Mouse (Mus musculus): ENCODE results near the gene Rpl19. TPM values are rescaled to one million over a fixed set of nuclear protein-coding genes. Genes with fewer than 3 reads are reported as not detected.

Gene Rpl19
- 863 and 874 TPM in 2 replicates for polyA plus RNA-seq (2015; fragmentation: Nextera tagmentation; extraction: Ambion mirVana)

DNA sequence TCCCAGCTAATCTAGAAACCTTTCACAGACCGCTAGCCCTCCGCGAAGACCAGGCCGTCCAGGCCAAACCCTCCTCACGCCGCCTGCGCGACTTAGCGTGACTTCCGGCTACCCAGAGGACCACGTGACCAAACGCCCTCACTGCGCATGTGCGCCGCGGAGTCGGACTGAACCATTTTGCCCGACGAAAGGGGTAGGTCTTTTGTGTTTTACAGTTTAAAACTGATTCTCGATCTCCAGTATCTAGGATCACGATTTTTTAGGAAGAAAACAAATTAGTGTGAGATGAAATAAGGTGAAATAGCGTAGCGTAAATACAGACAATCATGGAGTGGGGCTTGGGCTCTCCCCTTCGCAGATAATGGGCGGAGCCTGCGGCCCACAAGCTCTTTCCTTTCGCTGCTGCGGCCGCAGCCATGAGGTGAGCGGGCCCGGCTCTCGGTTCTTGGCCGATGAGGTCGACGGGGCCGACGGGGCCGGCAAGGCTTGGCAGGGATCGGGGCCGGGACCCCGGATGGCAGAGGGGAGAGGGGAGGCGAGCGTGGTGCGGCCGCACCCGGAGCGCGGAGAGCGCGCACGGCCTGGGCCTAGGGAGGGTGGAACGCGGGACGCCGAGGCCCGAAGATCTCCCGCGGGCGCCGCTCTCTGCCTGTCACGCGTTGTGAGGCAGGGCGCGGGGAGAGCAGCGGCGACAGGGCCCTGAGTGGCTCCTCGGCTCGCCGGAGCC, at the start of gene Rpl19:
Gene Rpl19, plus strand, starts transcription at position 141 of the 727 bp plus-strand sequence.
- no peak for TF ChIP-seq CTCF (IDR thresholded peaks at IDR 0.05; ENCODE audit: low read depth)
- TF ChIP-seq EP300 (optimal IDR thresholded peaks at IDR 0.05), result peak; percentile 27
- Histone ChIP-seq H3K9me3 (ENCODE audit: control insufficient read depth, low read length) (no peaks in the 10 kb centered on the region), H3K4me3 (ENCODE audit: low read depth, low read length) (peak within 1 kb of the TSS; percentile 95), H3K4me1 (replicated peaks; ENCODE audit: control insufficient read depth, insufficient read depth) (no peaks in the 10 kb centered on the region), H3K4me2 (replicated peaks; ENCODE audit: low read depth) (peak within 1 kb of the TSS; percentile 79), H3K27ac (replicated peaks) (peak within 1 kb of the TSS; percentile 91), H3K9ac (ENCODE audit: low read length) (peak within 1 kb of the TSS; percentile 100), H3K27me3 (ENCODE audit: control insufficient read depth, insufficient read depth, low read length) (no peaks in the 10 kb centered on the region), H3K36me3 (ENCODE audit: control insufficient read depth, insufficient read depth, low read length) (peaks cover 12% of the 10 kb centered on the region)
- DNase-seq (ENCODE audit: low spot score) (peak; percentile 89), ATAC-seq (ENCODE audit: low FRiP score, low TSS enrichment) (peak; percentile 81)
- WGBS, result under 1% methylated on average over 60 of the region's 69 CpGs

- ATAC-seq (ENCODE audit: low FRiP score, low TSS enrichment) (no peak), DNase-seq (ENCODE audit: low spot score) (no peak)
- TF ChIP-seq CTCF (IDR thresholded peaks at IDR 0.05; ENCODE audit: low read depth) (no peak), EP300 (optimal IDR thresholded peaks at IDR 0.05) (no peak)
- no peak overlapping the region for H3K9ac ChIP-seq (ENCODE audit: low read length)
- no peak overlapping the region for H3K27ac ChIP-seq (replicated peaks)
- no peaks in the 10 kb centered on the region for H3K27me3 ChIP-seq (ENCODE audit: control insufficient read depth, insufficient read depth, low read length)
- no peaks in the 10 kb centered on the region for H3K9me3 ChIP-seq (ENCODE audit: control insufficient read depth, low read length)
- H3K36me3 ChIP-seq (ENCODE audit: control insufficient read depth, insufficient read depth, low read length), result no peaks in the 10 kb centered on the region
- H3K4me2 ChIP-seq (replicated peaks; ENCODE audit: low read depth), result no peak overlapping the region
- H3K4me3 ChIP-seq (ENCODE audit: low read depth, low read length), result no peak overlapping the region
- H3K4me1 ChIP-seq (replicated peaks; ENCODE audit: control insufficient read depth, insufficient read depth), result no peaks in the 10 kb centered on the region
- WGBS, result 78% methylated on average over 5 of the region's 5 CpGs
Observed at GRCm38 (mm10) chr11:97977797-97978196, 48.7 kb upstream of the Rpl19 start.

DNA sequence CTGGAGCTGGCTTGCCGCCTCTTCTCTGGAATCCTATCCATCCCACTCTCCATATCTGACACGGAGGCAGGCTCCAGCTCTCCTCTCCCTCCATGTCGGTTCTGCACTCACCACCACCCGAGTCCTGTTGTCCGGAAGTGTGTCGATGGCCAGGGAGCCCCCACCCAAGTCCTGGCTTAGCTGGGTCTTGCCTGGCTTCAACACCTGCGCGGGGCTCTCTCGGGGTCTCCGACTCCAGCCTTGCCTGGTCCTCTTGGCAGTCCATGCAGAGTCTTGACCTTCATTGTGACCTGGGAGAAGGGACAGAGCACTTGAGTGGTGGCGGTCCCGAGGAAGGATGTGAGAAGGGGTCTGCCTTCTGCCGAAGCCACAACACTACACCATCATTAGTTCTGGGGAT, 48.1 kb upstream of the Rpl19 start:
- no peak for DNase-seq (ENCODE audit: low spot score)
- no peak for TF ChIP-seq CTCF (IDR thresholded peaks at IDR 0.05; ENCODE audit: low read depth)
- 84% methylated on average over 13 of the region's 13 CpGs for WGBS
- no peak overlapping the region for H3K27ac ChIP-seq (replicated peaks)
- no peak overlapping the region for H3K4me3 ChIP-seq (ENCODE audit: low read depth, low read length)
- no peak for ATAC-seq (ENCODE audit: low FRiP score, low TSS enrichment)
- no peaks in the 10 kb centered on the region for H3K4me1 ChIP-seq (replicated peaks; ENCODE audit: control insufficient read depth, insufficient read depth)
- no peaks in the 10 kb centered on the region for H3K9me3 ChIP-seq (ENCODE audit: control insufficient read depth, low read length)
- no peak overlapping the region for H3K9ac ChIP-seq (ENCODE audit: low read length)
- no peaks in the 10 kb centered on the region for H3K36me3 ChIP-seq (ENCODE audit: control insufficient read depth, insufficient read depth, low read length)
- no peak overlapping the region for H3K4me2 ChIP-seq (replicated peaks; ENCODE audit: low read depth)
- H3K27me3 ChIP-seq (ENCODE audit: control insufficient read depth, insufficient read depth, low read length), result no peaks in the 10 kb centered on the region

GRCm38 (mm10) chr11:97979824-97980495, 46.5 kb upstream of the Rpl19 start:
- no peaks in the 10 kb centered on the region for H3K36me3 ChIP-seq (ENCODE audit: control insufficient read depth, insufficient read depth, low read length)
- no peaks in the 10 kb centered on the region for H3K4me1 ChIP-seq (replicated peaks; ENCODE audit: control insufficient read depth, insufficient read depth)
- no peak overlapping the region for H3K4me2 ChIP-seq (replicated peaks; ENCODE audit: low read depth)
- DNase-seq (ENCODE audit: low spot score) (no peak), ATAC-seq (ENCODE audit: low FRiP score, low TSS enrichment) (no peak; the same call in 1 of the 2 replicates)
- H3K27ac ChIP-seq (replicated peaks), result no peak overlapping the region
- WGBS, result 59% methylated on average over 10 of the region's 10 CpGs
- H3K27me3 ChIP-seq (ENCODE audit: control insufficient read depth, insufficient read depth, low read length), result no peaks in the 10 kb centered on the region
- H3K9ac ChIP-seq (ENCODE audit: low read length), result no peak overlapping the region
- H3K4me3 ChIP-seq (ENCODE audit: low read depth, low read length), result no peak overlapping the region
- no peaks in the 10 kb centered on the region for H3K9me3 ChIP-seq (ENCODE audit: control insufficient read depth, low read length)
- no peak for TF ChIP-seq CTCF (IDR thresholded peaks at IDR 0.05; ENCODE audit: low read depth)
- TF ChIP-seq EP300 (optimal IDR thresholded peaks at IDR 0.05), result no peak

GRCm38 (mm10) chr11:97980531-97980966, 46.0 kb upstream of the Rpl19 start:
- WGBS, result 50% methylated on average over 9 of the region's 9 CpGs
- no peak for TF ChIP-seq CTCF (IDR thresholded peaks at IDR 0.05; ENCODE audit: low read depth)
- no peak for TF ChIP-seq EP300 (optimal IDR thresholded peaks at IDR 0.05)
- no peaks in the 10 kb centered on the region for H3K9me3 ChIP-seq (ENCODE audit: control insufficient read depth, low read length)
- DNase-seq (ENCODE audit: low spot score) (no peak), ATAC-seq (ENCODE audit: low FRiP score, low TSS enrichment) (no peak; the same call in 1 of the 2 replicates)
- H3K36me3 ChIP-seq (ENCODE audit: control insufficient read depth, insufficient read depth, low read length), result no peaks in the 10 kb centered on the region
- H3K4me3 ChIP-seq (ENCODE audit: low read depth, low read length), result no peak overlapping the region
- H3K4me2 ChIP-seq (replicated peaks; ENCODE audit: low read depth), result no peak overlapping the region
- H3K4me1 ChIP-seq (replicated peaks; ENCODE audit: control insufficient read depth, insufficient read depth), result no peaks in the 10 kb centered on the region
- no peak overlapping the region for H3K9ac ChIP-seq (ENCODE audit: low read length)
- H3K27me3 ChIP-seq (ENCODE audit: control insufficient read depth, insufficient read depth, low read length), result no peaks in the 10 kb centered on the region
- H3K27ac ChIP-seq (replicated peaks), result no peak overlapping the region

- 76% methylated on average over 9 of the region's 9 CpGs for WGBS
- H3K4me2 ChIP-seq (replicated peaks; ENCODE audit: low read depth), result no peak overlapping the region
- H3K9me3 ChIP-seq (ENCODE audit: control insufficient read depth, low read length), result no peaks in the 10 kb centered on the region
- no peak overlapping the region for H3K9ac ChIP-seq (ENCODE audit: low read length)
- no peaks in the 10 kb centered on the region for H3K27me3 ChIP-seq (ENCODE audit: control insufficient read depth, insufficient read depth, low read length)
- no peak overlapping the region for H3K27ac ChIP-seq (replicated peaks)
- H3K4me3 ChIP-seq (ENCODE audit: low read depth, low read length), result no peak overlapping the region
- no peak for TF ChIP-seq EP300 (optimal IDR thresholded peaks at IDR 0.05)
- TF ChIP-seq CTCF (IDR thresholded peaks at IDR 0.05; ENCODE audit: low read depth), result no peak
- no peaks in the 10 kb centered on the region for H3K36me3 ChIP-seq (ENCODE audit: control insufficient read depth, insufficient read depth, low read length)
- no peak for ATAC-seq (ENCODE audit: low FRiP score, low TSS enrichment)
- DNase-seq (ENCODE audit: low spot score), result no peak
- no peaks in the 10 kb centered on the region for H3K4me1 ChIP-seq (replicated peaks; ENCODE audit: control insufficient read depth, insufficient read depth)
Observed at GRCm38 (mm10) chr11:97982721-97983120, 43.8 kb upstream of the Rpl19 start.
